Mouse (Mus musculus) thymus, adult 2 months (tissue): Measurements from ENCODE around the gene Hhat.

Experiments used
- CTCF ChIP-seq: fragments of 200-500 bp; IDR thresholded peaks from 2 replicates; pipeline ENCODE4 v1.5.1; 2012; ENCODE audit warnings: mild to moderate bottlenecking, control low read depth, low read length, moderate library complexity, borderline replicate concordance; ENCODE audit not compliant: control insufficient read depth, poor library complexity, insufficient read depth; ENCODE audit errors: extremely low read depth
- POLR2A ChIP-seq: fragments of 200-500 bp; IDR thresholded peaks from 2 replicates; pipeline ENCODE4 v1.6.1; 2012; ENCODE audit warnings: mild to moderate bottlenecking, low read length, control low read depth, moderate library complexity; ENCODE audit not compliant: control insufficient read depth, poor library complexity, insufficient read depth; ENCODE audit errors: extremely low read depth

DNA sequence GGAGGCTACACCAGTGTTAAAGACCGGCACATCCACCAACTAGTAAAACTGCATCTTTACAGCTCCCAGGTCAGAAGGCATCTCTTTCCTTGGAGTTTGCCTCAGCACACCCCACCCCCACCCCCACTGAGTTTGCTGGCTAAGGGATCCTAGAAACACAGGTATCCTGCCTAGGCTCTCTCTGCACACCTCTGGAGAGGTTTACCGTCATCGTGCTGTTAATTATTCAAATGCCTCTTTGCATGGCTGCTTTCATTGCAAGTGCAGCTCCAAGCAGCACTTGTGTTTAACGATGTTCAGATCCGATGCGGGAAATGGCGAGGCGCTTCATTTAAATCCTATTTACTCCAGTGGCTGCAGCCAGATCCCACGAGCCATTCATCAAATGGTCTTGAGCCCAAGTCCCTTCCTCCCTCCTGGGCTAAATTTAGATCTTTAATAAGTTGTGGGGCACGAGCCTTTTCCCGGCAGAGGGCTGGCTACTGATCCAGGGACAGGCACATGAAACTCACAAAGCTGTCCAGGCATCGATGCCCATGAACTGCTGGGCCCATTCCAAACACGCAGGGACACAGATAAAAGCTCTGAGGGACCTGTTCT is 250.1 kb downstream of the Hhat start:
- TF ChIP-seq CTCF (no peak), POLR2A (no peak)
